Mouse (Mus musculus) small intestine, adult 2 months (tissue): ENCODE measurements around the gene Gm1043.

Source experiments
- CTCF ChIP-seq: fragments of 200-500 bp; IDR thresholded peaks from 2 replicates; pipeline ENCODE4 v1.5.1; 2012; ENCODE audit warnings: low read depth, mild to moderate bottlenecking, control low read depth, inconsistent platforms, low read length, moderate library complexity, mixed read lengths; ENCODE audit not compliant: insufficient replicate concordance, insufficient read length; ENCODE audit errors: extremely low read depth
- POLR2A ChIP-seq: fragments of 200-500 bp; IDR thresholded peaks from 2 replicates; pipeline ENCODE4 v1.6.1; 2012; ENCODE audit warnings: low read depth, mild to moderate bottlenecking, control low read depth, inconsistent platforms, low read length, moderate library complexity

- TF ChIP-seq CTCF (no peak), POLR2A (no peak)
These were observed 38.4 kb upstream of the Gm1043 start for GRCm38 (mm10) chr5:37046791-37047190.
